Mouse (Mus musculus) G1E (cell line): Measurements from ENCODE around the gene Sec14l5. TPM values are rescaled to one million over a fixed set of nuclear protein-coding genes. Genes with fewer than 3 reads are reported as not detected.

Source experiments
- ATAC-seq: 2 replicates; pipeline ENCODE4 v1.8.0; 2016; ENCODE audit warnings: mild to moderate bottlenecking; ENCODE audit not compliant: insufficient number of reproducible peaks, poor library complexity, low FRiP score, severe bottlenecking; ENCODE audit errors: extremely low read depth
- DNase-seq: peaks from one replicate; pipeline ENCODE4 v3.0.0; 2012; ENCODE audit warnings: low spot score
- H3K27me3 ChIP-seq: 2 replicates; pipeline ENCODE4 v1.6.1; 2012; ENCODE audit warnings: mild to moderate bottlenecking, low read length, inconsistent platforms; ENCODE audit not compliant: insufficient read depth
- H3K36me3 ChIP-seq: replicated peaks from 2 replicates; pipeline ENCODE3; 2012; ENCODE audit warnings: mild to moderate bottlenecking, inconsistent platforms
- H3K4me1 ChIP-seq: 2 replicates; pipeline ENCODE4 v1.6.1; 2012; ENCODE audit warnings: low read depth, low read length, inconsistent platforms, mixed read lengths; ENCODE audit not compliant: insufficient read depth
- H3K4me3 ChIP-seq: 2 replicates; pipeline ENCODE4 v1.5.1; 2012; ENCODE audit warnings: low read depth, mild to moderate bottlenecking, inconsistent platforms, low read length, moderate library complexity, mixed read lengths
- H3K9me3 ChIP-seq: replicated peaks from 2 replicates; pipeline ENCODE4 v1.6.1; 2012; ENCODE audit warnings: inconsistent platforms
- CTCF ChIP-seq: IDR thresholded peaks from 2 replicates; pipeline ENCODE4 v1.5.1; 2012; ENCODE audit warnings: low read depth, low read length, inconsistent platforms, mixed read lengths
- GATA1 ChIP-seq: IDR thresholded peaks from 2 replicates; pipeline ENCODE4 v1.6.1; 2012; ENCODE audit warnings: borderline replicate concordance, low read length, inconsistent platforms, mixed read lengths
- GATA2 ChIP-seq: IDR thresholded peaks from 2 replicates; pipeline ENCODE4 v1.6.1; 2012; ENCODE audit warnings: low read depth, low read length, inconsistent platforms, borderline replicate concordance
- POLR2AphosphoS5 ChIP-seq: IDR thresholded peaks from 2 replicates; pipeline ENCODE4 v1.6.1; 2012; ENCODE audit warnings: low read depth, low read length, inconsistent platforms; ENCODE audit not compliant: insufficient replicate concordance
- TAL1 ChIP-seq: conservative IDR thresholded peaks from 2 replicates; pipeline ENCODE4 v1.6.1; 2012; ENCODE audit warnings: low read depth, low read length, inconsistent platforms, mixed read lengths
- polyA plus RNA-seq: library from polyadenylated mRNA; stranded (reverse); fragments of >175 nt; gene quantifications from 2 replicates; pipeline ENCODE4 v1.2.3, GENCODE M21; 2012
- total RNA-seq, 2 experiments: library from RNA; stranded (forward) in 1 of 2; stranded (reverse) in 1 of 2; fragments of 200-1000 nt in 1 of 2; fragments of >200 nt in 1 of 2; fragmentation: Nextera tagmentation in 1 of 2; gene quantifications; 2 replicates each; pipeline ENCODE4 v1.2.3; 2014 to 2017

The Sec14l5 gene
- total and polyA plus RNA-seq, 3 experiments, result 0.11 TPM; not detected in 2

- Histone ChIP-seq H3K27me3 (no peaks in the 10 kb centered on the region), H3K4me1 (peaks cover 21% of the 10 kb centered on the region), H3K36me3 (peaks cover 48% of the 10 kb centered on the region), H3K4me3 (peak within 1 kb of the TSS; percentile 97), H3K9me3 (no peaks in the 10 kb centered on the region)
- ATAC-seq (peak; percentile 71), DNase-seq (peak; percentile 91)
- TF ChIP-seq GATA2, result no peak
- no peak for TF ChIP-seq GATA1
- TF ChIP-seq POLR2AphosphoS5, result no peak
- no peak for TF ChIP-seq TAL1
- TF ChIP-seq CTCF, result no peak
Observed at GRCm38 (mm10) chr16:5203668-5204433, 56.9 kb downstream of the Sec14l5 start, which contains the start of gene Nagpa. TSS of gene Nagpa (minus strand) at chr16:5204012.

- Histone ChIP-seq H3K27me3 (peaks cover 5% of the 10 kb centered on the region; the same call in 1 of the 2 replicates), H3K4me3 (no peak overlapping the region), H3K4me1 (peaks cover 26% of the 10 kb centered on the region), H3K9me3 (no peaks in the 10 kb centered on the region), H3K36me3 (peaks cover 32% of the 10 kb centered on the region)
- no peak for ATAC-seq
- DNase-seq, result no peak
- TF ChIP-seq TAL1, result no peak
- TF ChIP-seq CTCF, result no peak
- TF ChIP-seq POLR2AphosphoS5, result no peak
- TF ChIP-seq GATA2, result no peak
- no peak for TF ChIP-seq GATA1
Observed at GRCm38 (mm10) chr16:5205431-5205970, 58.6 kb downstream of the Sec14l5 start.

GRCm38 (mm10) chr16:5206051-5206450, 59.1 kb downstream of the Sec14l5 start:
- ATAC-seq, result no peak
- H3K4me3 ChIP-seq, result no peak overlapping the region
- H3K27me3 ChIP-seq, result peaks cover 5% of the 10 kb centered on the region; the same call in 1 of the 2 replicates
- peaks cover 26% of the 10 kb centered on the region for H3K4me1 ChIP-seq
- H3K36me3 ChIP-seq, result peaks cover 26% of the 10 kb centered on the region
- no peak for DNase-seq
- TF ChIP-seq GATA1, result no peak
- TF ChIP-seq GATA2, result no peak
- no peak for TF ChIP-seq CTCF
- TF ChIP-seq TAL1, result no peak
- no peak for TF ChIP-seq POLR2AphosphoS5
- H3K9me3 ChIP-seq, result no peaks in the 10 kb centered on the region

GRCm38 (mm10) chr16:5210365-5210764, 63.5 kb downstream of the Sec14l5 start:
- no peak for TF ChIP-seq TAL1
- TF ChIP-seq GATA2, result no peak
- no peak for TF ChIP-seq GATA1
- TF ChIP-seq CTCF, result no peak
- no peak for TF ChIP-seq POLR2AphosphoS5
- peaks cover 9% of the 10 kb centered on the region for H3K27me3 ChIP-seq
- no peaks in the 10 kb centered on the region for H3K9me3 ChIP-seq
- H3K36me3 ChIP-seq, result peaks cover 4% of the 10 kb centered on the region
- H3K4me3 ChIP-seq, result no peak overlapping the region
- 0 out of 2 replicates have a peak, but pooled peaks have one; percentile 52 for ATAC-seq
- DNase-seq, result no peak
- H3K4me1 ChIP-seq, result peaks cover 5% of the 10 kb centered on the region

GRCm38 (mm10) chr16:5212150-5212549, 65.2 kb downstream of the Sec14l5 start:
- Histone ChIP-seq H3K27me3 (peaks cover 14% of the 10 kb centered on the region), H3K36me3 (no peaks in the 10 kb centered on the region), H3K4me1 (peaks cover 5% of the 10 kb centered on the region), H3K4me3 (no peak overlapping the region), H3K9me3 (no peaks in the 10 kb centered on the region)
- no peak for DNase-seq
- TF ChIP-seq TAL1 (no peak), CTCF (no peak), POLR2AphosphoS5 (no peak), GATA2 (no peak), GATA1 (no peak)
- ATAC-seq, result no peak

GRCm38 (mm10) chr16:5214126-5214525, 67.2 kb downstream of the Sec14l5 start:
- H3K9me3 ChIP-seq, result no peaks in the 10 kb centered on the region
- no peak for DNase-seq
- H3K4me3 ChIP-seq, result no peak overlapping the region
- no peak for ATAC-seq
- TF ChIP-seq GATA1, result no peak
- no peak for TF ChIP-seq POLR2AphosphoS5
- peaks cover 5% of the 10 kb centered on the region for H3K4me1 ChIP-seq
- H3K36me3 ChIP-seq, result no peaks in the 10 kb centered on the region
- peaks cover 22% of the 10 kb centered on the region for H3K27me3 ChIP-seq
